Mouse (Mus musculus): ENCODE measurements around the gene Ppp1r21.

GRCm38 (mm10) chr17:88628676-88629380 is 98.9 kb downstream of the Ppp1r21 start:
- TF ChIP-seq POLR2A (IDR thresholded peaks at IDR 0.05; ENCODE audit: low read depth, low read length) (no peak), CTCF (conservative IDR thresholded peaks at IDR 0.05; ENCODE audit: insufficient read depth, insufficient read length, low read depth, low read length) (no peak)
